Mouse (Mus musculus) heart, postnatal 4 days (tissue): ENCODE measurements around the gene Nol10. TPM values are rescaled to one million over a fixed set of nuclear protein-coding genes. Genes with fewer than 3 reads are reported as not detected.
"Not testable (repeated sequence)": the region's sequence is repeated elsewhere in the genome, so short reads cannot be mapped to it uniquely, and the experiment has no call there.

Source experiments
- DNase-seq: peaks from one replicate; pipeline ENCODE4 v3.0.0; 2021
- microRNA-seq, 2 experiments: library from miRNA; unstranded; fragments of <30 nt; microRNA quantifications; one replicate each; pipeline ENCODE4 v1.2.0; 2021 to 2022
- total RNA-seq, 2 experiments: library from RNA; stranded (reverse); gene quantifications; 2 replicates each; pipeline ENCODE4 v1.2.3; 2021

The Nol10 gene
- total RNA-seq, 2 experiments from 2014 or later = 10.4 to 11.3 TPM

- DNase-seq = no peak
Observed at GRCm38 (mm10) chr12:17463706-17464105, 115.4 kb downstream of the Nol10 start.

DNA sequence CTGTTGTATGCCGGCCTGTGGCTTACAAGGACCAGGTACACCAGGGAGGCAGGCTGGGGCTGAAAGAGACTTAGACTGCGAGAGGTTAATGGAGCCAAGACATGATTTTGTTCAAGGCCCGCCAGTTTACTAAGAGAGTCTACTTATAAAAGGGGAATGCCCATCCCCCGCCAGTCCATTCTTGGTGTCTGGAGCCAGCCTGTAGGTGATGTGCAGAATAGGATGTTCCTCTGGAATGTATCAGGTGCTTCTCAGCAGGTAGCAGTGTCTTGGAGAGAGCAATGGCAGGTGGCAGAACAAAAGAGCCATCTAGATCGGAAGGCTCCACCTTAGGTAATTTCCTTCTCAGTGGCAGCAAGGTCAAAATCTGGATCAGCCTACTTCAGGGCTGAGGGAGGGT lies 116.3 kb downstream of the Nol10 start:
- not testable (repeated sequence) for DNase-seq

DNA sequence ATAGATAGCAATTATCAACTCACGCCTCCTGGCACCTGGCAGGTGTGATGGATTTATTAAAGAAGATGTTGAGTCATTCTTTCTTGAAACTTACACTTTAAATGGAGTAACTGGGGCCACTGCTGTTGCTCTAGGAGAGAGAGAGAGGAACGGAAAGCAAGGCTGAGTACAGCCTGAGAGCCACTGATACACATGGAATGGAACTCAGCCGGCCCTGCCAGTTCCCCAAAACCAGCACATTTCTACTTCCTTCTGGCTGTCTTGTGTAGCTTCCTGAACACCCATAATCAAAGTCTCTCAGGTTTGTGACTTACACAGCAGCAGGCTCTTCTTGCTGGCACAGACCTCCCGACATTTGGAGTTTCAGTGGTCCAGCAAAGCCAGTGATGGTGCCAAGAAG lies 118.5 kb downstream of the Nol10 start:
- DNase-seq = no peak

DNA sequence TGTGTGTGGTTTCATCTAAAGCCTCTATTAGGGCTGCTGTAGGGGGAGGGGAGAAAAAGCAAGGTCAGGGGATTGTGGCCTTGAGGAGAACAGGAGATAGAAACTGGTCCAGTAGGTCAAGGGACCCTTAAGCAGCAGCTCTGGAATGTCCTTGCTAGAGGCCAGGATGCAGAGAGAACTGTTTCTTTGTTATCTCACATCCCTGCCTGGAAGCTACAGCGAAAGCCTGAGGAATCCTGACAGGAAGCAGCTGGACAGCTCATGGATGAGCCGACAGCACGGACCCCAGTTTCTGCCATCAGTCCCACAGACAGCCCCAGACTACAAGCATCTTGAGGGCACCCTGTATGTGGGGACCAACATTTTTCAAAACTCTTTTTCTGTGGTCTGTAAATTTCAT lies 120.1 kb downstream of the Nol10 start:
- peak; percentile 31 for DNase-seq

GRCm38 (mm10) chr12:17469869-17470268 lies 121.6 kb downstream of the Nol10 start:
- no peak for DNase-seq

DNA sequence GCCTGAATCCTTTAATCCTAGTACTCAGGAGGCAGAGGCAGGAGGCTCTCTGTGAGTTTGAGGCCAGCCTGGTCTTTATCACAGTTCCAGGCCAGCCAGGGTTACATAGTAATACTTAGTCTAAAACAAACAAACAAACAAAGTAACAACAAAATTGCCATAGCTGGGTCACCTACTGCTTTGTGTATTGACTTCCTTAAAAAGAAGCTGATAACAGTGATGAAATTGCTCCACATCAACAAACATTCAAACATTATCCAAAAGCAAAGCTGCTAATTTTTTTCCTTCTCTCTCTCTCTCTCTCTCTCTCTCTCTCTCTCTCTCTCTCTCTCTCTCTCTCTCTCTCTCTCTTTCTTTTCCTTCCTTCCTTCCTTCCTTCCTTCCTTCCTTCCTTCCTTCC lies 122.3 kb downstream of the Nol10 start:
- DNase-seq = not testable (repeated sequence)

DNA sequence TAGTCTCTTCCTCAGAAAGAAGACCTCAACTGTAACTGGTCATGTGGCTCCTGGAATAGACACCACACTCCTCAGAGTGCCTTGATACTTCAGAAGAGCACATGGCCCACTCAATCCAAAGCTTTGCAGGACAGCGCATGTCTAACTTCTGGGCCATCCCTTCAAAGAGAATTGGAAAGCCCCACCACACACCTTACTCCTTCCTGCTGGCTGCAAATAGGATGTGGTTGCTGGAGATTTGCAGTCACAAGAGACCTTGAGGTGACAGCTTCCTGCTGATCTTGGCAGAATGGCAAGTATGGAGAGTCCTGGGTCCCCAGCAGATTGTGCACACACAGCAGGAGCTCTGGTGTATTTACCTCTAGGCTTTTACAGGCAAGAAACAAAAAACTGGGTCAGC lies 123.1 kb downstream of the Nol10 start:
- no peak for DNase-seq

DNA sequence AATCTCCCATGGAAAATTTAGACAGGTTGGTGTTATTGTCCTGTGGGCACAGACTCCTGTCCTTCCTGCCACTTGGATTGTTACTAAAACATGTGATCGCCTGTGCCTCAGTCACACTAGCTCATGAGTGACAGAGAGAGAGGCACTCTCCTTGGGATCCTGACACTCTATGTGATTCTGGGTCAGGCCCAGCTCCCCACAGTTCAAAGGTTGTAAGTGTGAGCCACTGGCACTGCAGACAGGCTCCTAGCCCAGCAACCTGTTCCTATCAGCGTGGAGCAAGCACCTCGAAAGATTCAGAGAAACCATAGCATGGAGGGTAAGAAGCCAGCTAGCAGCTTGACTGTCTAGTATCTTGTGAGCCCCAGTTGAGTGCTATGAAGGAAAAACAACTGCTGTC lies 124.9 kb downstream of the Nol10 start:
- no peak for DNase-seq

DNA sequence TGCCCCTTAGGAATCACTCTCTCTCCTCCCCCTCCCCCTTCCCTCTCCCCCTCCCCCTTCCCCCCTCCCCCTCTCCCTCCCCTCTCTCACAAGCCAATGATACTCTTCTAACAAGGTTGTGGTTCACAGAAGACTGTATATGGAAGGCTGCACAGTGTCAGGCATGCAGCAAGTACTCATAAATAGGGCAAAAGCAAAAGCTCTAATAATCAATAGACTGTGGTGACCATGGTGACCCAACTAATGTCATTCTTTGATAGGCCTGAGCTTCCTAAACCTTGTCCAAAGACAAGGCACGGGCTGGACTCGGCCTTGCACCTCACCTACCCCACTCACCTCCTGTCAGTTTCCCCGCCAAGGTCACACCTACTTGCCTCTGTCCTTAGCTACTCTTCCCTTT lies 125.6 kb downstream of the Nol10 start:
- no peak for DNase-seq

DNA sequence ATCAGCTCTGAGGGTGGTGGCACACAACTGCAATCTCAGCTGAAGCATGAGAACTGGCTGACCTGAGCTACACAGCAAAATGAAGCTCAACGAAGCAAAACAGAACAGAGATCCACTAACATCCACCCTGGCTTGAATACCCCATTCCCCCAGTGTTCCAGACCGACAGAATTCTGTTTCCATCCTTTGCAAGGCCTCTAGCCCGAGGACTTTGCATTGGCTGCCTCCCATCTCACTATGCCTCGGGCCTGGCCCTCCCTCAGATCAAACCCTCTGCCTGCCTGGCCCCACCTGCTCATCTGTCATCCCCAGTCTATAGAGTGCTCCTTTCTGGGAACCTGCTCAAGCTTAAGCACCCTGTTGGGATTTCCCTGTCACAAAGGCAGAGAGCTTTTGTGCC lies 126.4 kb downstream of the Nol10 start:
- no peak for DNase-seq

DNA sequence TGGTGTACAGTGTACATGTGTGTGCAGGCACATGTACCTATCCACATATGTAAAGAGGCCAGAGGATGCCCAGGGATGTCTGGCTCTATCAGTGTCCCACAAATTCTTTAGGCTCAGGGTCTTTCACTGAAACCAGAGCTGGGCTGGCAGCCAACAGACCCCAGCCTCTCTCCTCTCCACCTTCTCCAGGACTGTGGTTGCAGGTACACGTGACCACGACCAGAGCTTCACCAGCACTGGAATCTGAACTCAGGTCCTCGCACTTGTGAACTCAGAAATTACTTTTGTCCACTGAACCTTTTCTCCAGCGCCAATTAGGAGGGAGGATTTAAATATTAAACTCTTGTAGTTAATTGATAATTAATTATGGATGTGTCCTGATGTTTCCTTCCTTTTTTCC lies 126.9 kb downstream of the Nol10 start:
- DNase-seq = no peak

DNA sequence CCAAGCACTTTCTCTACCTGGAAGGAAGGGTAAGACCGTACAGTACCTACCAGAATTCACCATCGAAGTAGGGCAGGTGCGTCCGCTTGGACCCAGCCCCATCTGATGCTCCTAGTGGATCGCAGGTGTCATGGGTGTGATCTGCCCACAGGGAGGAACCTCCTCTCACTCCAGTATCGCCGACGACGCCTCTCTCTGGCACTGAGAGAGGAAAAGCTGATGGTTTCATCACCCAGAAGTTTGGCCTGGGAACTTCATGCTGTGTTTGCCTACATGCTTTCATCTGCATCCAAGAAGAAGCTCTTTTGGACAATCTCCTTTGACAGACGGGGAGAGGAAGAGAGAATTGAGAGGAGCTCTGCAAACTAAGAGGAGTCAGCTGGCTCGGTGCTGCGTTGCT lies 129.9 kb downstream of the Nol10 start:
- DNase-seq = peak; percentile 3

- DNase-seq = peak; percentile 1
Observed at GRCm38 (mm10) chr12:17478856-17479255, 130.6 kb downstream of the Nol10 start.

Small RNAs within 50 kb of the gene (microRNA-seq; reads per million reads assigned to microRNA genes)
- gene Mir3066 = 4.5 to 5.7 reads per million in 2 experiments

Other genes with a start within 250 kb of the Nol10 start
- gene Kcnf1, start 171.6 kb upstream of the Nol10 start, total RNA-seq = under 1 TPM; 0.33 to 0.47 TPM
- gene Pdia6, start 81.9 kb upstream of the Nol10 start, total RNA-seq = 100 to 1,000 TPM; 130 to 153 TPM
- gene Atp6v1c2, start 19.1 kb upstream of the Nol10 start, total RNA-seq = not detected
- 100 to 1,000 TPM; 158 to 160 TPM for gene Odc1, start 196.3 kb downstream of the Nol10 start, total RNA-seq